Mouse (Mus musculus): ENCODE measurements around the gene Ptms. TPM values are rescaled to one million over a fixed set of nuclear protein-coding genes. Genes with fewer than 3 reads are reported as not detected.

The Ptms gene
- total RNA-seq, 2 experiments from 2014 or later, result 954 to 1,041 TPM

GRCm38 (mm10) chr6:124884714-124885500 lies 35.0 kb downstream of the Ptms start:
- intact Hi-C loops (cut with DNase I), result no loop called here
- no peak for DNase-seq (ENCODE audit: low spot score in 2 of 2)

- intact Hi-C loops (cut with DNase I), result no loop called here
- no peak for DNase-seq (ENCODE audit: low spot score in 2 of 2)
Measured at GRCm38 (mm10) chr6:124883351-124883750, 36.6 kb downstream of the Ptms start.

- intact Hi-C loops (cut with DNase I), result no loop called here
Measured at GRCm38 (mm10) chr6:124881821-124882220, 38.1 kb downstream of the Ptms start.

GRCm38 (mm10) chr6:124879390-124879789 lies 40.5 kb downstream of the Ptms start:
- no peak for DNase-seq (ENCODE audit: low spot score in 2 of 2)
- intact Hi-C loops (cut with DNase I), result no loop called here

More at GRCm38 (mm10) chr6:124881821-124882220, 38.1 kb downstream of the Ptms start:
- DNase-seq (ENCODE audit: low spot score in 2 of 2), result no peak

GRCm38 (mm10) chr6:124874348-124874747 lies 45.6 kb downstream of the Ptms start:
- intact Hi-C loops (cut with DNase I), result no loop called here
- DNase-seq (ENCODE audit: low spot score in 2 of 2), result no peak

- no peak for DNase-seq (ENCODE audit: low spot score in 2 of 2)
- intact Hi-C loops (cut with DNase I), result no loop called here
Measured at GRCm38 (mm10) chr6:124866560-124866959, 53.3 kb downstream of the Ptms start.

GRCm38 (mm10) chr6:124865766-124866362 lies 54.0 kb downstream of the Ptms start:
- intact Hi-C loops (cut with DNase I), result no loop called here
- DNase-seq (ENCODE audit: low spot score in 2 of 2), result no peak

Other genes with a start within 250 kb of the Ptms start
- 10 to 100 TPM; 42.9 to 48.8 TPM for gene Emg1, start 207.9 kb downstream of the Ptms start, total RNA-seq (2021)
- 100 to 1,000 TPM; 112 to 120 TPM for gene Phb2, start 207.8 kb downstream of the Ptms start, total RNA-seq (2021)
- gene Ptpn6, start 181.4 kb downstream of the Ptms start, total RNA-seq (2021), result 1 to 10 TPM; 3.1 to 4.5 TPM
- 100 to 1,000 TPM; 315 to 349 TPM for gene Grcc10, start 178.7 kb downstream of the Ptms start, total RNA-seq (2021)
- gene Gm45234, start 164.1 kb downstream of the Ptms start, total RNA-seq (2021), result not detected
- 100 to 1,000 TPM; 154 to 162 TPM for gene Atn1, start 163.6 kb downstream of the Ptms start, total RNA-seq (2021)
- 1,000 to 10,000 TPM in 1 of 2 experiments, 100 to 1,000 TPM in 1; 999 to 1,002 TPM for gene Eno2, start 150.4 kb downstream of the Ptms start, total RNA-seq (2021)
- gene Lrrc23, start 140.4 kb downstream of the Ptms start, total RNA-seq (2021), result 1 to 10 TPM; 1.5 to 1.9 TPM
- gene Spsb2, start 111.4 kb downstream of the Ptms start, total RNA-seq (2021), result 1 to 10 TPM; 4.4 to 5.2 TPM
- gene Tpi1, start 105.8 kb downstream of the Ptms start, total RNA-seq (2021), result 100 to 1,000 TPM; 739 to 808 TPM
- 100 to 1,000 TPM; 176 to 177 TPM for gene Usp5, start 90.6 kb downstream of the Ptms start, total RNA-seq (2021)
- gene Cdca3, start 90.6 kb downstream of the Ptms start, total RNA-seq (2021), result 1 to 10 TPM in 1 of 2 experiments, under 1 TPM in 1; 0.50 to 1.1 TPM
- under 1 TPM in 1 of 2 experiments, not detected in 1; 0.18 TPM for gene Gnb3, start 79.8 kb downstream of the Ptms start, total RNA-seq (2021)
- 10 to 100 TPM; 21.9 to 25.7 TPM for gene P3h3, start 62.4 kb downstream of the Ptms start, total RNA-seq (2021)
- gene Gpr162, start 56.1 kb downstream of the Ptms start, total RNA-seq (2021), result 100 to 1,000 TPM; 207 to 229 TPM
- gene Cd4, start 31.9 kb downstream of the Ptms start, total RNA-seq (2021), result 1 to 10 TPM; 2.8 to 8.7 TPM
- 1 to 10 TPM; 2.9 to 3.6 TPM for gene Lag3, start 8.4 kb downstream of the Ptms start, total RNA-seq (2021)
- 100 to 1,000 TPM; 648 to 675 TPM for gene Mlf2, start 11.3 kb upstream of the Ptms start, total RNA-seq (2021)
- gene Cops7a, start 45.4 kb upstream of the Ptms start, total RNA-seq (2021), result 100 to 1,000 TPM; 149 to 163 TPM
- gene Pianp, start 76.6 kb upstream of the Ptms start, total RNA-seq (2021), result 100 to 1,000 TPM; 169 to 181 TPM
- 10 to 100 TPM; 38.4 to 44.1 TPM for gene Zfp384, start 89.0 kb upstream of the Ptms start, total RNA-seq (2021)
- gene Ing4, start 119.7 kb upstream of the Ptms start, total RNA-seq (2021), result 10 to 100 TPM; 54.0 to 62.1 TPM
- gene Acrbp, start 129.6 kb upstream of the Ptms start, total RNA-seq (2021), result 10 to 100 TPM in 1 of 2 experiments, 1 to 10 TPM in 1; 8.4 to 12.3 TPM
- under 1 TPM; 0.60 to 0.96 TPM for gene Lpar5, start 147.8 kb upstream of the Ptms start, total RNA-seq (2021)
- gene Chd4, start 175.9 kb upstream of the Ptms start, total RNA-seq (2021), result 100 to 1,000 TPM; 154 to 161 TPM
- 10 to 100 TPM; 27.1 to 28.0 TPM for gene Nop2, start 211.8 kb upstream of the Ptms start, total RNA-seq (2021)
- gene Iffo1, start 225.1 kb upstream of the Ptms start, total RNA-seq (2021), result 10 to 100 TPM; 52.7 to 63.0 TPM
- 1,000 to 10,000 TPM; 2,469 to 2,584 TPM for gene Gapdh, start 246.4 kb upstream of the Ptms start, total RNA-seq (2021)

All from left cerebral cortex, postnatal 25 days (tissue).